In the genomic region with DNA sequence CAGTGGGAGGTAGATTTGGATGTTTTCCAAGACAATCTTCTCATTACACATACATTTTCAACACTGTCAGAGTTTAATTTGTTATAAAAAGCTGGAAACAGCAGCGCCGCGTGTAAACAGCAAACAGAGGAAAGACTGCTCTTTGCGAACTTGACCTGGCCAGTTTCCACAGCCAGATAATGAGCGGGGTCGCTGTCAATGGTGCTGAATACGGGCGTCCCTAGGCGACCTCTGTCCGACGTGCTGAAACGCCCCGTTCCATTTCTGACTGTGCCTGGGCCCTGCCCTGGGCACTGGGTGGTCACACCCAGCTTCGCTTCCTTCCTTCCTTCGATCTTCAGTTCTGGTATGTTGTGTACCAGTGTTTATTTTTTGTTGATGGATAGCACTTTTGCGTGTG, we compare ENCODE assay signal across 9 mouse cellular contexts. TPM values are rescaled to one million over a fixed set of nuclear protein-coding genes. Genes with fewer than 3 reads are reported as not detected.
DNase-seq lines count a peak whose midpoint lies in the region; ATAC-seq and TF ChIP-seq lines count a peak whose summit lies in the region.
"Had no signal": no experiment of that assay in that cellular context is flagged by ENCODE, and none has a peak within 500 bp of the region (broad histone marks: within the 10 kb centered on the region; RNA-seq: fewer than 3 reads in every experiment).

No protein-coding gene starts in this region.

- H3K9ac ChIP-seq in heart, adult 2 months (ENCODE audit: low read depth, low read length): no peak overlapping the region
- no peak overlapping the region for H3K9ac ChIP-seq in hindbrain, embryonic 16.5 days (ENCODE audit: low read depth, low read length)
- H3K9ac ChIP-seq: liver, embryonic 13.5 days had no signal

- H3K4me2 ChIP-seq in myocyte (ENCODE audit: low read depth): no peak overlapping the region
- H3K4me2 ChIP-seq in hindbrain, embryonic 16.5 days (ENCODE audit: low read length): no peak overlapping the region
- H3K4me2 ChIP-seq: liver, embryonic 13.5 days had no signal

- H3K79me2 ChIP-seq in heart, adult 2 months (replicated peaks; ENCODE audit: control insufficient read depth, insufficient read depth, low read length): no peaks in the 10 kb centered on the region
- no peaks in the 10 kb centered on the region for H3K79me2 ChIP-seq in myocyte (ENCODE audit: control insufficient read depth, insufficient read depth)

- DNase-seq in heart, adult 2 months: peak; percentile 26 to 56
- DNase-seq in heart, postnatal 25 days (ENCODE audit: low spot score): no peak
- DNase-seq in R1 (ENCODE audit: low read depth, low spot score): peak; percentile 62
- peak; percentile 89 for DNase-seq in kidney, postnatal 4 days
- DNase-seq in left cerebral cortex, adult 2 months (ENCODE audit: extremely low spot score in 1 of 2, low spot score in 2 of 2): no peak
- DNase-seq: liver, embryonic 13.5 days had no signal

- intact Hi-C loops in heart, adult 2 months (cut with DNase I): no loop called here
- intact Hi-C loops in heart, postnatal 25 days (cut with DNase I): no loop called here
- intact Hi-C loops in left cerebral cortex, adult 2 months (cut with DNase I): no loop called here

- TF ChIP-seq EP300 in heart, adult 2 months (IDR thresholded peaks at IDR 0.05; ENCODE audit: insufficient read depth, low read depth, low read length): no peak

- no peak overlapping the region for H3K27ac ChIP-seq in heart, adult 2 months
- H3K27ac ChIP-seq in left cerebral cortex, adult 2 months: no peak overlapping the region
- H3K27ac ChIP-seq in hindbrain, embryonic 16.5 days (ENCODE audit: low read depth, low read length): no peak overlapping the region
- H3K27ac ChIP-seq: liver, embryonic 13.5 days had no signal

- H3K9me3 ChIP-seq in hindbrain, embryonic 16.5 days (ENCODE audit: control insufficient read depth, low read length): no peaks in the 10 kb centered on the region
- H3K9me3 ChIP-seq: liver, embryonic 13.5 days had no signal

- TF ChIP-seq POLR2A in heart, adult 2 months (IDR thresholded peaks at IDR 0.05; ENCODE audit: insufficient read depth, low read depth, low read length): no peak
- no peak for TF ChIP-seq POLR2A in myocyte (IDR thresholded peaks at IDR 0.05; ENCODE audit: insufficient read length, low read depth)

- TF ChIP-seq CTCF in heart, adult 2 months (IDR thresholded peaks at IDR 0.05): no peak
- TF ChIP-seq CTCF in left cerebral cortex, adult 2 months (IDR thresholded peaks at IDR 0.05): no peak

- WGBS in heart, adult 2 months: 9% methylated on average over 16 of the region's 16 CpGs
- 12% methylated on average over 16 of the region's 16 CpGs for WGBS in hindbrain, embryonic 16.5 days

- no peaks in the 10 kb centered on the region for H3K27me3 ChIP-seq in heart, adult 2 months (ENCODE audit: control insufficient read depth, insufficient read depth, low read length)
- H3K27me3 ChIP-seq in myocyte (ENCODE audit: control insufficient read depth, insufficient read depth, insufficient read length): peaks cover 8% of the 10 kb centered on the region
- no peaks in the 10 kb centered on the region for H3K27me3 ChIP-seq in hindbrain, embryonic 16.5 days (replicated peaks; ENCODE audit: control insufficient read depth, insufficient read depth, low read length)

- peak; percentile 99 for ATAC-seq in granulocyte monocyte progenitor cell, adult 5-6 weeks (replicated peaks; ENCODE audit: poor library complexity, severe bottlenecking)
- ATAC-seq in hindbrain, embryonic 16.5 days: no peak

- no peak overlapping the region for H3ac ChIP-seq in myocyte (ENCODE audit: control insufficient read depth, insufficient read length)

- H3K36me3 ChIP-seq in heart, adult 2 months (ENCODE audit: control insufficient read depth, insufficient read depth, low read length): no peaks in the 10 kb centered on the region
- no peaks in the 10 kb centered on the region for H3K36me3 ChIP-seq in myocyte (ENCODE audit: control insufficient read depth, insufficient read depth)
- H3K36me3 ChIP-seq in hindbrain, embryonic 16.5 days (ENCODE audit: control insufficient read depth, insufficient read depth, low read length): no peaks in the 10 kb centered on the region
- H3K36me3 ChIP-seq: liver, embryonic 13.5 days had no signal

- no peak overlapping the region for H3K4me3 ChIP-seq in heart, adult 2 months
- H3K4me3 ChIP-seq in myocyte: no peak overlapping the region
- no peak overlapping the region for H3K4me3 ChIP-seq in left cerebral cortex, adult 2 months
- H3K4me3 ChIP-seq in hindbrain, embryonic 16.5 days (ENCODE audit: low read length): no peak overlapping the region
- H3K4me3 ChIP-seq: liver, embryonic 13.5 days had no signal

- no peaks in the 10 kb centered on the region for H3K4me1 ChIP-seq in heart, adult 2 months (ENCODE audit: control insufficient read depth, insufficient read depth, low read length)
- H3K4me1 ChIP-seq in hindbrain, embryonic 16.5 days (ENCODE audit: control insufficient read depth, insufficient read depth, low read depth, low read length): peaks cover 7% of the 10 kb centered on the region
- H3K4me1 ChIP-seq: liver, embryonic 13.5 days had no signal

TF ChIP-seq in myocyte, 11 proteins besides CTCF, POLR2A, EP300 and RAD21:
- TF ChIP-seq MAX (IDR thresholded peaks at IDR 0.05; ENCODE audit: low read depth) (no peak), REST (IDR thresholded peaks at IDR 0.05; ENCODE audit: insufficient read depth, insufficient read length) (peak; percentile 82)
TF ChIP-seq in myocyte: peak in this region for 1.

RNA-seq across cellular contexts. Expression of a gene that starts 58.1 kb away (rescaled TPM):
- total RNA-seq in heart, adult 2 months (2021): not detected
- not detected in 2 replicates for polyA plus RNA-seq in heart, adult 2 months (2012; rRNA removed)
- not detected for total RNA-seq in heart, postnatal 25 days (2021)
- total RNA-seq in granulocyte monocyte progenitor cell, adult 5-6 weeks (2014; fragmentation: Nextera tagmentation): not detected in 2 replicates
- total RNA-seq in granulocyte monocyte progenitor cell, adult 5-6 weeks (2017): not detected in 2 replicates
- 0.01 TPM for polyA plus RNA-seq in myocyte (2012; fragmentation: generic; extraction: Trizol)
- total RNA-seq in left cerebral cortex, adult 2 months (2021): 10 to 100 TPM; 32.2 to 34.3 TPM
- 11.6 and 13.6 TPM in 2 replicates for polyA plus RNA-seq in hindbrain, embryonic 16.5 days (2015; fragmentation: Nextera tagmentation; extraction: Ambion mirVana)

Comparison
In these comparisons a context has a peak if more than half of its experiments do, and no peak if none do; other contexts are left out.
1. DNase-seq: peak in heart, adult 2 months (2 of 2), R1 (single experiment) and kidney, postnatal 4 days (2 of 2); none in heart, postnatal 25 days (single experiment) and left cerebral cortex, adult 2 months (0 of 2).
2. RNA of a gene that starts 58.1 kb away (total RNA-seq): 32.2 to 34.3 TPM in left cerebral cortex, adult 2 months; not detected in heart, postnatal 25 days, not detected in heart, adult 2 months and not detected in granulocyte monocyte progenitor cell, adult 5-6 weeks; every median in the first group is over 10 times any median in the second.